Mouse (Mus musculus) kidney, adult 2 months (tissue): Measurements from ENCODE around the gene Mtcl1. TPM values are rescaled to one million over a fixed set of nuclear protein-coding genes. Genes with fewer than 3 reads are reported as not detected.

Source experiments
- DNase-seq: peaks from one replicate; pipeline ENCODE4 v3.0.0; 2021
- H3K27ac ChIP-seq: fragments of 200-500 bp; 2 replicates; pipeline ENCODE4 v1.5.1; 2012; ENCODE audit warnings: low read depth, low read length, control low read depth, inconsistent platforms; ENCODE audit not compliant: insufficient read depth
- H3K27me3 ChIP-seq: fragments of 200-500 bp; replicated peaks from 2 replicates; pipeline ENCODE4 v1.6.1; 2012; ENCODE audit warnings: mild to moderate bottlenecking, moderate library complexity, low read length, inconsistent platforms; ENCODE audit not compliant: control insufficient read depth, insufficient read depth
- H3K36me3 ChIP-seq: fragments of 200-500 bp; 2 replicates; pipeline ENCODE4 v1.6.1; 2012; ENCODE audit warnings: mild to moderate bottlenecking, moderate library complexity, low read length, inconsistent platforms; ENCODE audit not compliant: control insufficient read depth, insufficient read depth
- H3K4me1 ChIP-seq: fragments of 200-500 bp; 2 replicates; pipeline ENCODE4 v1.6.1; 2011; ENCODE audit warnings: low read length; ENCODE audit not compliant: control insufficient read depth, insufficient read depth
- H3K4me3 ChIP-seq: fragments of 200-500 bp; 2 replicates; pipeline ENCODE4 v1.5.1; 2011; ENCODE audit warnings: mild to moderate bottlenecking, low read depth, low read length, control low read depth; ENCODE audit not compliant: insufficient read depth
- CTCF ChIP-seq: fragments of 200-500 bp; conservative IDR thresholded peaks from 2 replicates; pipeline ENCODE4 v1.5.1; 2011; ENCODE audit warnings: low read depth, mild to moderate bottlenecking, control low read depth, low read length, moderate library complexity, mixed read lengths; ENCODE audit not compliant: insufficient read depth, insufficient read length
- POLR2A ChIP-seq: fragments of 200-500 bp; IDR thresholded peaks from one replicate; pipeline ENCODE4 v1.6.1; 2011; ENCODE audit warnings: low read depth, low read length, control low read depth
- WGBS: fragments of 180-500 bp; shearing (Covaris S2); methylation state at CpG from one replicate; pipeline ENCODE4 v1.1.7; 2018; 5-methylcytosine and 5-hydroxymethylcytosine counted together
- polyA plus RNA-seq: library from polyadenylated mRNA; depleted of rRNA; stranded (reverse); fragments of >200 nt; gene quantifications from 2 replicates; pipeline ENCODE4 v1.2.3, GENCODE M21; 2012; rRNA removed

The Mtcl1 gene
- polyA plus RNA-seq, 1 experiment, result 3.5 TPM

GRCm38 (mm10) chr17:66301906-66302305 is 147.6 kb downstream of the Mtcl1 start:
- H3K36me3 ChIP-seq, result no peaks in the 10 kb centered on the region
- no peak for DNase-seq
- no peak overlapping the region for H3K27ac ChIP-seq
- no peak overlapping the region for H3K4me3 ChIP-seq
- no peaks in the 10 kb centered on the region for H3K27me3 ChIP-seq
- 91% methylated on average over 7 of the region's 7 CpGs for WGBS
- no peaks in the 10 kb centered on the region for H3K4me1 ChIP-seq
- TF ChIP-seq CTCF (no peak), POLR2A (no peak)

GRCm38 (mm10) chr17:66301267-66301666 is 148.3 kb downstream of the Mtcl1 start:
- 48% methylated on average over 4 of the region's 4 CpGs for WGBS

GRCm38 (mm10) chr17:66297721-66298120 is 151.8 kb downstream of the Mtcl1 start:
- H3K36me3 ChIP-seq, result no peaks in the 10 kb centered on the region
- WGBS, result 88% methylated on average over 3 of the region's 3 CpGs
- DNase-seq, result no peak
- no peak overlapping the region for H3K4me3 ChIP-seq
- no peak overlapping the region for H3K27ac ChIP-seq
- H3K27me3 ChIP-seq, result no peaks in the 10 kb centered on the region
- no peak for TF ChIP-seq POLR2A
- TF ChIP-seq CTCF, result no peak
- no peaks in the 10 kb centered on the region for H3K4me1 ChIP-seq

More at GRCm38 (mm10) chr17:66301267-66301666, 148.3 kb downstream of the Mtcl1 start:
- TF ChIP-seq CTCF (no peak), POLR2A (no peak)
- Histone ChIP-seq H3K27me3 (no peaks in the 10 kb centered on the region), H3K4me3 (no peak overlapping the region), H3K4me1 (no peaks in the 10 kb centered on the region), H3K27ac (no peak overlapping the region), H3K36me3 (no peaks in the 10 kb centered on the region)
- DNase-seq, result no peak

GRCm38 (mm10) chr17:66293581-66293980 is 156.0 kb downstream of the Mtcl1 start:
- WGBS, result 88% methylated on average over 4 of the region's 4 CpGs

GRCm38 (mm10) chr17:66289894-66290293 is 159.7 kb downstream of the Mtcl1 start:
- WGBS, result 87% methylated on average over 4 of the region's 4 CpGs

More at GRCm38 (mm10) chr17:66293581-66293980, 156.0 kb downstream of the Mtcl1 start:
- Histone ChIP-seq H3K27me3 (no peaks in the 10 kb centered on the region), H3K4me3 (no peak overlapping the region), H3K27ac (no peak overlapping the region), H3K4me1 (no peaks in the 10 kb centered on the region), H3K36me3 (no peaks in the 10 kb centered on the region)
- no peak for TF ChIP-seq CTCF
- TF ChIP-seq POLR2A, result no peak
- no peak for DNase-seq

More at GRCm38 (mm10) chr17:66289894-66290293, 159.7 kb downstream of the Mtcl1 start:
- Histone ChIP-seq H3K4me3 (no peak overlapping the region), H3K27me3 (no peaks in the 10 kb centered on the region), H3K4me1 (no peaks in the 10 kb centered on the region), H3K27ac (no peak overlapping the region), H3K36me3 (no peaks in the 10 kb centered on the region)
- no peak for DNase-seq
- TF ChIP-seq POLR2A (no peak), CTCF (no peak)

Other genes with a start within 250 kb of the Mtcl1 start
- gene Rab12, start 70.0 kb upstream of the Mtcl1 start, polyA plus RNA-seq, result 22.9 and 24.9 TPM in 2 replicates
- not detected in 2 replicates for gene Themis3, start 144.9 kb upstream of the Mtcl1 start, polyA plus RNA-seq